Mouse (Mus musculus) midbrain, embryonic 11.5 days (tissue): Measurements from ENCODE around the gene Adamts5. TPM values are rescaled to one million over a fixed set of nuclear protein-coding genes. Genes with fewer than 3 reads are reported as not detected.
A peak's percentile ranks its signal among the peaks of the same experiment; 100 is the strongest.

Source experiments
- ATAC-seq: fragments of 200-750 bp; cut with Nextera tagmentation; 2 replicates; pipeline ENCODE4 v1.8.0; 2017; ENCODE audit warnings: moderate TSS enrichment, moderate library complexity; ENCODE audit not compliant: low FRiP score
- DNase-seq: peaks from one replicate; pipeline ENCODE4 v3.0.0; 2015; ENCODE audit warnings: low spot score; ENCODE audit errors: missing footprints
- H3K27ac ChIP-seq: fragments of 300-500 bp; sonication (generic); 2 replicates; pipeline ENCODE4 v1.5.1; 2014; ENCODE audit warnings: low read depth, low read length
- H3K27me3 ChIP-seq: fragments of 300-500 bp; sonication (generic); 2 replicates; pipeline ENCODE4 v1.6.1; 2014; ENCODE audit warnings: mild to moderate bottlenecking, low read length, moderate library complexity, mixed read lengths; ENCODE audit not compliant: control insufficient read depth, insufficient read depth
- H3K36me3 ChIP-seq: fragments of 300-500 bp; sonication (generic); 2 replicates; pipeline ENCODE4 v1.6.1; 2014; ENCODE audit warnings: mild to moderate bottlenecking, low read length, moderate library complexity, mixed read lengths; ENCODE audit not compliant: control insufficient read depth, insufficient read depth
- H3K4me1 ChIP-seq: fragments of 300-500 bp; sonication (generic); 2 replicates; pipeline ENCODE4 v1.6.1; 2014; ENCODE audit warnings: low read length; ENCODE audit not compliant: control insufficient read depth, insufficient read depth
- H3K4me2 ChIP-seq: fragments of 300-500 bp; sonication (generic); 2 replicates; pipeline ENCODE4 v1.6.1; 2014; ENCODE audit warnings: mild to moderate bottlenecking, moderate library complexity
- H3K4me3 ChIP-seq: fragments of 300-500 bp; sonication (generic); 2 replicates; pipeline ENCODE4 v1.5.1; 2014; ENCODE audit warnings: low read depth, low read length
- H3K9ac ChIP-seq: fragments of 300-500 bp; sonication (generic); 2 replicates; pipeline ENCODE4 v1.6.1; 2014; ENCODE audit warnings: low read length
- H3K9me3 ChIP-seq: fragments of 300-500 bp; sonication (generic); 2 replicates; pipeline ENCODE4 v1.6.1; 2016; ENCODE audit warnings: low read length; ENCODE audit not compliant: control insufficient read depth
- WGBS: fragments of 180-500 bp; shearing (Covaris S2); extraction: QIAGEN DNeasy Blood & Tissue Kit; methylation state at CpG from one replicate; pipeline ENCODE4 v1.1.7; 2014; 5-methylcytosine and 5-hydroxymethylcytosine counted together
- polyA plus RNA-seq: library from polyadenylated mRNA; unstranded; fragments of >200 nt; fragmentation: Nextera tagmentation; extraction: Ambion mirVana; gene quantifications from 2 replicates; pipeline ENCODE4 v1.2.1, GENCODE M21; 2014

The Adamts5 gene
- 1.1 and 1.2 TPM in 2 replicates for polyA plus RNA-seq

GRCm38 (mm10) chr16:85901581-85901910 lies at the start of gene Adamts5:
Gene Adamts5 (minus strand): TSS chr16:85901828.
- Histone ChIP-seq H3K9me3 (no peaks in the 10 kb centered on the region), H3K27me3 (peaks cover 16% of the 10 kb centered on the region), H3K4me2 (peak within 1 kb of the TSS; percentile 70), H3K27ac (no peak within 1 kb of the TSS), H3K4me3 (peak within 1 kb of the TSS; percentile 50), H3K36me3 (no peaks in the 10 kb centered on the region), H3K4me1 (peaks cover 6% of the 10 kb centered on the region; the same call in 1 of the 2 replicates), H3K9ac (peak within 1 kb of the TSS; percentile 63)
- WGBS = 3% methylated on average over 13 of the region's 13 CpGs
- DNase-seq = peak; percentile 92
- peak; percentile 23 for ATAC-seq

- ATAC-seq = no peak
- no peak overlapping the region for H3K4me2 ChIP-seq
- no peak overlapping the region for H3K4me3 ChIP-seq
- H3K4me1 ChIP-seq = no peaks in the 10 kb centered on the region
- DNase-seq = no peak
- WGBS = 87% methylated on average over 2 of the region's 2 CpGs
- no peaks in the 10 kb centered on the region for H3K36me3 ChIP-seq
- no peak overlapping the region for H3K9ac ChIP-seq
- H3K9me3 ChIP-seq = no peaks in the 10 kb centered on the region
- no peaks in the 10 kb centered on the region for H3K27me3 ChIP-seq
- H3K27ac ChIP-seq = no peak overlapping the region
Measured at GRCm38 (mm10) chr16:85950356-85950755, 48.7 kb upstream of the Adamts5 start.

- Histone ChIP-seq H3K4me1 (no peaks in the 10 kb centered on the region), H3K27ac (no peak overlapping the region), H3K4me2 (no peak overlapping the region), H3K36me3 (no peaks in the 10 kb centered on the region), H3K4me3 (no peak overlapping the region), H3K27me3 (no peaks in the 10 kb centered on the region), H3K9me3 (no peaks in the 10 kb centered on the region), H3K9ac (no peak overlapping the region)
- ATAC-seq (no peak), DNase-seq (no peak)
- WGBS = 93% methylated on average over 5 of the region's 5 CpGs
Measured at GRCm38 (mm10) chr16:85926004-85926403, 24.4 kb upstream of the Adamts5 start.

- no peak overlapping the region for H3K4me2 ChIP-seq
- ATAC-seq (no peak), DNase-seq (no peak)
- WGBS = 90% methylated on average over 1 of the region's 1 CpGs
- H3K27ac ChIP-seq = no peak overlapping the region
- H3K4me3 ChIP-seq = no peak overlapping the region
- no peaks in the 10 kb centered on the region for H3K4me1 ChIP-seq
- no peaks in the 10 kb centered on the region for H3K36me3 ChIP-seq
- no peaks in the 10 kb centered on the region for H3K27me3 ChIP-seq
- no peaks in the 10 kb centered on the region for H3K9me3 ChIP-seq
- H3K9ac ChIP-seq = no peak overlapping the region
Measured at GRCm38 (mm10) chr16:85922454-85922853, 20.8 kb upstream of the Adamts5 start.

- H3K4me2 ChIP-seq = no peak overlapping the region
- ATAC-seq = no peak
- no peaks in the 10 kb centered on the region for H3K9me3 ChIP-seq
- WGBS = 79% methylated on average over 4 of the region's 4 CpGs
- no peak overlapping the region for H3K27ac ChIP-seq
- H3K4me1 ChIP-seq = no peaks in the 10 kb centered on the region
- no peak for DNase-seq
- H3K27me3 ChIP-seq = no peaks in the 10 kb centered on the region
- H3K36me3 ChIP-seq = no peaks in the 10 kb centered on the region
- no peak overlapping the region for H3K4me3 ChIP-seq
- no peak overlapping the region for H3K9ac ChIP-seq
Measured at GRCm38 (mm10) chr16:85920122-85920521, 18.5 kb upstream of the Adamts5 start.

GRCm38 (mm10) chr16:85900702-85901580 lies 687 bp downstream of the Adamts5 start:
- Histone ChIP-seq H3K9me3 (no peaks in the 10 kb centered on the region), H3K27ac (no peak overlapping the region), H3K27me3 (peaks cover 16% of the 10 kb centered on the region), H3K4me2 (peak overlapping the region; percentile 70), H3K4me3 (peak overlapping the region; percentile 50), H3K9ac (peak overlapping the region; percentile 63), H3K36me3 (no peaks in the 10 kb centered on the region), H3K4me1 (peaks cover 6% of the 10 kb centered on the region; the same call in 1 of the 2 replicates)
- WGBS = under 1% methylated on average over 51 of the region's 51 CpGs
- ATAC-seq = peak; percentile 77
- DNase-seq = peak; percentile 97

GRCm38 (mm10) chr16:85899790-85900587 lies 1.6 kb downstream of the Adamts5 start:
- Histone ChIP-seq H3K9ac (peak overlapping the region; percentile 63), H3K9me3 (no peaks in the 10 kb centered on the region), H3K4me3 (peak overlapping the region; percentile 50), H3K4me1 (peaks cover 6% of the 10 kb centered on the region; the same call in 1 of the 2 replicates), H3K27me3 (peaks cover 16% of the 10 kb centered on the region), H3K36me3 (no peaks in the 10 kb centered on the region), H3K4me2 (peak overlapping the region; percentile 70), H3K27ac (no peak overlapping the region)
- DNase-seq (no peak), ATAC-seq (peak; percentile 75)
- WGBS = under 1% methylated on average over 45 of the region's 45 CpGs

GRCm38 (mm10) chr16:85899301-85899721 lies 2.3 kb downstream of the Adamts5 start:
- Histone ChIP-seq H3K9ac (peak overlapping the region; percentile 63), H3K4me3 (peak overlapping the region; percentile 50), H3K4me2 (peak overlapping the region; percentile 70), H3K4me1 (peaks cover 6% of the 10 kb centered on the region; the same call in 1 of the 2 replicates), H3K9me3 (no peaks in the 10 kb centered on the region), H3K36me3 (no peaks in the 10 kb centered on the region), H3K27ac (no peak overlapping the region), H3K27me3 (peaks cover 16% of the 10 kb centered on the region)
- peak; percentile 91 for DNase-seq
- ATAC-seq = peak; percentile 29
- 16% methylated on average over 25 of the region's 25 CpGs for WGBS

GRCm38 (mm10) chr16:85898816-85899215 lies 2.8 kb downstream of the Adamts5 start:
- H3K9ac ChIP-seq = no peak overlapping the region
- no peaks in the 10 kb centered on the region for H3K36me3 ChIP-seq
- no peaks in the 10 kb centered on the region for H3K9me3 ChIP-seq
- DNase-seq = peak; percentile 84
- H3K27ac ChIP-seq = no peak overlapping the region
- H3K27me3 ChIP-seq = peaks cover 16% of the 10 kb centered on the region
- H3K4me1 ChIP-seq = peaks cover 6% of the 10 kb centered on the region; the same call in 1 of the 2 replicates
- no peak overlapping the region for H3K4me3 ChIP-seq
- WGBS = 89% methylated on average over 10 of the region's 10 CpGs
- no peak for ATAC-seq
- no peak overlapping the region for H3K4me2 ChIP-seq
